Mouse (Mus musculus) lung, postnatal 0 days (tissue): ENCODE measurements around the gene Slc1a2. TPM values are rescaled to one million over a fixed set of nuclear protein-coding genes. Genes with fewer than 3 reads are reported as not detected.
A peak's percentile ranks its signal among the peaks of the same experiment; 100 is the strongest.

Source experiments
- ATAC-seq: fragments of 200-750 bp; cut with Nextera tagmentation; 2 replicates; pipeline ENCODE4 v1.8.0; 2017; ENCODE audit warnings: moderate library complexity
- DNase-seq: peaks from one replicate; pipeline ENCODE4 v3.0.0-alpha.2; 2016; ENCODE audit warnings: low spot score
- H3K27ac ChIP-seq: fragments of 300-500 bp; sonication (generic); 2 replicates; pipeline ENCODE4 v1.5.1; 2014; ENCODE audit warnings: antibody characterized with exemption, mild to moderate bottlenecking, low read length, mixed read lengths
- H3K27me3 ChIP-seq: fragments of 300-500 bp; sonication (generic); replicated peaks from 2 replicates; pipeline ENCODE4 v1.6.1; 2014; ENCODE audit warnings: low read length, mixed read lengths; ENCODE audit not compliant: insufficient read depth
- H3K36me3 ChIP-seq: fragments of 300-500 bp; sonication (generic); 2 replicates; pipeline ENCODE4 v1.6.1; 2014; ENCODE audit warnings: low read length, mixed read lengths; ENCODE audit not compliant: insufficient read depth
- H3K4me1 ChIP-seq: fragments of 300-500 bp; sonication (generic); 2 replicates; pipeline ENCODE4 v1.6.1; 2014; ENCODE audit warnings: antibody characterized with exemption, low read depth, low read length, mixed read lengths; ENCODE audit not compliant: insufficient read depth
- H3K4me2 ChIP-seq: fragments of 300-500 bp; sonication (generic); replicated peaks from 2 replicates; pipeline ENCODE4 v1.6.1; 2014; ENCODE audit warnings: low read depth, mild to moderate bottlenecking, low read length, moderate library complexity, mixed read lengths
- H3K4me3 ChIP-seq: fragments of 300-500 bp; sonication (generic); 2 replicates; pipeline ENCODE4 v1.5.1; 2014; ENCODE audit warnings: low read depth, low read length
- H3K9ac ChIP-seq: fragments of 300-500 bp; sonication (generic); replicated peaks from 2 replicates; pipeline ENCODE4 v1.6.1; 2014; ENCODE audit warnings: low read depth, mild to moderate bottlenecking
- H3K9me3 ChIP-seq: fragments of 300-500 bp; sonication (generic); 2 replicates; pipeline ENCODE4 v1.6.1; 2016; ENCODE audit warnings: low read length, mixed read lengths
- CTCF ChIP-seq: IDR thresholded peaks from 2 replicates; pipeline ENCODE4 v1.5.1; 2016; ENCODE audit warnings: antibody characterized with exemption, mild to moderate bottlenecking
- EP300 ChIP-seq: IDR thresholded peaks from 2 replicates; pipeline ENCODE4 v1.6.1; 2016; ENCODE audit warnings: antibody characterized with exemption, mild to moderate bottlenecking, control low read depth
- WGBS: fragments of 180-500 bp; shearing (Covaris S2); extraction: QIAGEN DNeasy Blood & Tissue Kit; methylation state at CpG from one replicate; pipeline ENCODE4 v1.1.7; 2014; 5-methylcytosine and 5-hydroxymethylcytosine counted together
- polyA plus RNA-seq: library from polyadenylated mRNA; unstranded; fragments of >200 nt; fragmentation: Nextera tagmentation; extraction: Ambion mirVana; gene quantifications from 2 replicates; pipeline ENCODE4 v1.2.1, GENCODE M21; 2015

Gene Slc1a2
- polyA plus RNA-seq, 1 experiment from 2014 or later: 0.87 TPM

DNA sequence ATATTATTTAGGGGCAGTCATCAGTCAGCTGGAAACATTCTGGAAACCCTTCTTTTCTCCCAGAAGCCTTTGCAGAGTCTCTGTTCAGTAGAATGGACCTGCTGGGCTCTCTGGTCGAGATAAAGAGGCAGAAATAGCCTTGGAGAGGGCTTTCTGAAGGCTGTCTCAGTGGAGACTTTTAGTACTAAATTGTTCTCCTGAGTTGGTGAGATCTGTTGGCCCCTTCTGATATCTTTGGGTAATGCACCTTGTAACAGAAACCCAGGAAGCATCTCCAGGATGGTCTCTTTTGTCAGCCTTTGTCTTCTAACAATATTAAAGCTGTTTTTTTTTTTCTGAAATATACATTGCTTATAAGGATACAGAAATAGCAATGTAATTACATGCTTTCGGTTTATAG, 2.6 kb downstream of the Slc1a2 start:
- WGBS: 56% methylated on average over 2 of the region's 2 CpGs
- no peaks in the 10 kb centered on the region for H3K36me3 ChIP-seq

DNA sequence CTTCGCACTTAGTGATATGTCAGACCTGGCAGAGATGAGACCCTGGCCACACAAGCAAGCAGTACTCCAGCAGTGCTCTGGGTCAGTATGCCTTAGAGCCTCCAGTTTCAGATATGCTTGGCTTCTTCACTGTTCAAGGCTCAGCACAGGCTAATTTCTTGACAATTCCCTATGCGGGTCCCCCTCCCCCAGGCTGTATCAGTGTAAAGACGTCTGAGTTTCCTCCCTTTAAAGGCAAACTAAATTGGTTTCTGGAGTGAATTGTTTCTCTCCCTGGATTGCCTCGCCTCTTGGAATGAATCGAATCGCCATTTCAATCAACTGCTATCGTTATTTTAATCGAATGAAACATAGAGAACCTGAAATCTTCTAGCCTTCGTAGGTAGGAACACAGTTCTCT, 4.5 kb downstream of the Slc1a2 start:
- ATAC-seq: no peak
- DNase-seq: no peak
- H3K9me3 ChIP-seq: no peaks in the 10 kb centered on the region
- 58% methylated on average over 9 of the region's 9 CpGs for WGBS
- H3K9ac ChIP-seq: no peak overlapping the region
- no peak overlapping the region for H3K4me3 ChIP-seq
- peak overlapping the region; percentile 14; the same call in 1 of the 2 replicates for H3K27ac ChIP-seq
- H3K4me2 ChIP-seq: no peak overlapping the region
- no peaks in the 10 kb centered on the region for H3K4me1 ChIP-seq
- no peaks in the 10 kb centered on the region for H3K36me3 ChIP-seq
- H3K27me3 ChIP-seq: peaks cover 19% of the 10 kb centered on the region
- no peak for TF ChIP-seq EP300
- TF ChIP-seq CTCF: no peak

More for the DNA sequence above, 2.6 kb downstream of the Slc1a2 start:
- Histone ChIP-seq H3K9ac (no peak overlapping the region), H3K4me3 (no peak overlapping the region), H3K27ac (no peak overlapping the region), H3K27me3 (peaks cover 19% of the 10 kb centered on the region), H3K4me2 (no peak overlapping the region), H3K9me3 (no peaks in the 10 kb centered on the region), H3K4me1 (no peaks in the 10 kb centered on the region)
- ATAC-seq (no peak), DNase-seq (no peak)
- no peak for TF ChIP-seq CTCF
- TF ChIP-seq EP300: no peak

DNA sequence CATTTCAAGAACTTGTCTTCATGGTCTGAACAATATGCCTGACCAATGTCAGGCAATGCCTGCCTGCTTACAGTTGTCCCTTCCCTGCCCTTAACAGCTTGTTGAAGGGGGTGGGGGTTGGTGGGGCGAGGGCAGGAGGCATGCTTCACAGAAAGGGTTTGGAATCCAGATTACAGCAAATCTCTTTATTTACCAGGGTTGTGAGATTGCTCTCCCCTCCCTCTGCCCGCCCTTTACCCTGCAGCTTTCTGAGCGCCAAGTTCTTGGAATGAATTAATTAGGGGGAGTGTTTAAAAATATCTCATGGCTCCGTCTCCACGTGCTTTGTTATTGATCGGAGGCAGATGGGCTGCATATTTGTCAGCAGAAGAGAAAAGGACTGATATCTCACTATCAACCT, 4.9 kb downstream of the Slc1a2 start:
- H3K36me3 ChIP-seq: no peaks in the 10 kb centered on the region
- peak overlapping the region; percentile 14; the same call in 1 of the 2 replicates for H3K27ac ChIP-seq
- ATAC-seq: peak; percentile 34; the same call in 1 of the 2 replicates
- H3K4me2 ChIP-seq: no peak overlapping the region
- 31% methylated on average over 6 of the region's 6 CpGs for WGBS
- peak; percentile 32 for DNase-seq
- H3K9ac ChIP-seq: no peak overlapping the region
- no peaks in the 10 kb centered on the region for H3K9me3 ChIP-seq
- no peak overlapping the region for H3K4me3 ChIP-seq
- no peaks in the 10 kb centered on the region for H3K4me1 ChIP-seq
- H3K27me3 ChIP-seq: peaks cover 19% of the 10 kb centered on the region
- no peak for TF ChIP-seq EP300
- no peak for TF ChIP-seq CTCF

DNA sequence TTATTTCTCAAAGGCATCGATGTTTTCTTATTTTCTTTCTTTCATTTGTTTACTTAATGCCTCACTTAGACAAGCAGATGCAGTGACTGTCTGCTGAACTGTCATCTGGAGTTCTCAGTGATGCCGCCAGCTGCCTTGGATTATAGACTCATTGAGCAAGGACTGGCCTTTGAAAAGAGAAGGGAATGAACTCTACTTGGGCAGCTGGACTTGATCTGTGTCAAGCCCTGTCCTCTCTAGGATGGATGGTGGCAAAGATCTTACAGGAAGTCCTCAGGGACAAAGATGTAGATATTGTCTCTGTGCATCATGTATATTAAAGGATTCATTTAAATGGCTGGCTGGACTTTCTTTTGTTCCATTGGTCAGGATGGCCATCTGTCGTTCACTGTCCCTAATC, 5.4 kb downstream of the Slc1a2 start:
- ATAC-seq (peak; percentile 86), DNase-seq (peak; percentile 81)
- WGBS: 45% methylated on average over 3 of the region's 3 CpGs
- no peaks in the 10 kb centered on the region for H3K9me3 ChIP-seq
- no peak overlapping the region for H3K27ac ChIP-seq
- peaks cover 16% of the 10 kb centered on the region for H3K27me3 ChIP-seq
- no peak overlapping the region for H3K4me2 ChIP-seq
- TF ChIP-seq EP300 (peak; percentile 26; the same call in 1 of the 2 replicates), CTCF (no peak)
- H3K36me3 ChIP-seq: no peaks in the 10 kb centered on the region
- no peaks in the 10 kb centered on the region for H3K4me1 ChIP-seq
- no peak overlapping the region for H3K9ac ChIP-seq
- H3K4me3 ChIP-seq: no peak overlapping the region

DNA sequence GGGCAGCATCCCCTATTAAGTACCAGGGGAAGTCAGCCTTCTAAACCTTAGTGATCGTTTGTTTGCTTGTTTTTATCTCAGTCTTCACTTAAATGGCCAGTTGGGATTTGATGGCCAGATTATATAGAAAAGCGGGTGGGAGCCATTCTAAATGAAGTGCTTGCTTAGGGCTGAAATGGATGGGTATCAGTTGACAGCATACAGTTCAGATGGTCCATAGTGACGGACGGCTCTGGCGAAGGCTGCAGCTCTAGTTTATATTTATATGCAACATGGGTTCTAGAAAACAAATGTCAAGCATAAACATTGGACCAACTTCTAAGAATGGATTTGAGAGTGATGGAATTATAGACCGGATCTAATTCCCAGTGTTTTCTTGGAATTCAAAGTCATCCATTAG, 9.5 kb downstream of the Slc1a2 start:
- 43% methylated on average over 6 of the region's 6 CpGs for WGBS
- H3K9me3 ChIP-seq: no peaks in the 10 kb centered on the region
- H3K4me2 ChIP-seq: no peak overlapping the region
- H3K27me3 ChIP-seq: no peaks in the 10 kb centered on the region
- H3K9ac ChIP-seq: no peak overlapping the region
- DNase-seq (no peak), ATAC-seq (no peak)
- H3K4me1 ChIP-seq: no peaks in the 10 kb centered on the region
- H3K36me3 ChIP-seq: no peaks in the 10 kb centered on the region
- no peak overlapping the region for H3K27ac ChIP-seq
- TF ChIP-seq CTCF: no peak
- TF ChIP-seq EP300: no peak
- no peak overlapping the region for H3K4me3 ChIP-seq

DNA sequence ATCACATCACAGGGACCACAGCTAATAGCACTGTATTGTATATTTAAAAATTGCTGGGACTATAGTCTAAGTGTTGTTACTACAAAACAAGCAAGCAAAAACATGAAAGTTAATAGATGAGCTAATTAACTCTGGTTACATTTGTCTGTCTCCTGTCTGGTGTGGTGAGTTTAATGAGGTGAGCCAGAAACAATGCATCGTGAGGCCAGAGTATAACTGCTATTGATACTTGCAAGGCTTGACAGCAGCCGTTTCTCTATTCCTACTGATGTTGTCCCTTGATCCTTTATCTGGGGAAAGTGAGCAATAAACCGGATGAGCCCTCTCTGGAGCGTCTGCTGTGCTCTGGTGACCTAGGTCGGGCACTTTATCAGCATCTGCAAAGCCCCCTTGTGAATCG, 11.1 kb downstream of the Slc1a2 start:
- H3K27me3 ChIP-seq: no peaks in the 10 kb centered on the region
- H3K4me1 ChIP-seq: no peaks in the 10 kb centered on the region
- no peaks in the 10 kb centered on the region for H3K36me3 ChIP-seq
- DNase-seq: no peak
- H3K9ac ChIP-seq: no peak overlapping the region
- no peak overlapping the region for H3K27ac ChIP-seq
- H3K4me2 ChIP-seq: no peak overlapping the region
- H3K4me3 ChIP-seq: no peak overlapping the region
- no peak for TF ChIP-seq EP300
- no peak for TF ChIP-seq CTCF
- H3K9me3 ChIP-seq: no peaks in the 10 kb centered on the region
- peak; percentile 40 for ATAC-seq
- WGBS: 24% methylated on average over 6 of the region's 6 CpGs

DNA sequence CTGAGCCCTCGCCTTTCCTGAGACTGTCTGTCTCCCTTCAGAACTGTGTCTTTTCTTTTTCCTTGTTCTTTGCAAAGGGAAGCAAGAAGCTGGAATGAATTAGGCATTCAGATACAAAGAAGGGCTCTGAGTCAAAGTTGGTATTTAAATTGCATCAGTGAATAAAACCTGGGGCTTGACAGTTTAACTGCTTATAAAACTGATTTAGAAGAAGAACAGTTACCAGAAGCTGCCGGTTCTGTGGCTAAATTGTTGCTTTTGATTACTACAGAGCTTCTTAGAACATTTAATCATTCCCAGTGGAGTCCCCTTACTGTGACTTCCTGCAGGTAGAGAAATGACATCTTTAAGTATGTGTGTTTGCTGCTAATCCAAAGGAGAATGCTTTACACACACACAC, 16.1 kb downstream of the Slc1a2 start:
- WGBS: 84% methylated on average over 2 of the region's 2 CpGs
- no peak overlapping the region for H3K4me3 ChIP-seq
- H3K4me2 ChIP-seq: no peak overlapping the region
- no peaks in the 10 kb centered on the region for H3K4me1 ChIP-seq
- no peak for ATAC-seq
- H3K9ac ChIP-seq: no peak overlapping the region
- no peak overlapping the region for H3K27ac ChIP-seq
- no peak for TF ChIP-seq CTCF
- no peak for TF ChIP-seq EP300
- no peaks in the 10 kb centered on the region for H3K36me3 ChIP-seq
- no peak for DNase-seq
- no peaks in the 10 kb centered on the region for H3K9me3 ChIP-seq
- H3K27me3 ChIP-seq: no peaks in the 10 kb centered on the region
